Mouse (Mus musculus): ENCODE results near the gene Popdc3.

- TF ChIP-seq POLR2A (IDR thresholded peaks at IDR 0.05; ENCODE audit: borderline replicate concordance, extremely low read depth, insufficient read depth, insufficient read length, poor library complexity, severe bottlenecking) (no peak), CTCF (IDR thresholded peaks at IDR 0.05; ENCODE audit: borderline replicate concordance, extremely low read depth, insufficient read depth, insufficient read length) (no peak)
Observed at GRCm38 (mm10) chr10:45210201-45210600, 32.3 kb downstream of the Popdc3 start.

Measured in brain, embryonic 14.5 days (tissue).